Mouse (Mus musculus) small intestine, adult 2 months (tissue): ENCODE data around the gene Bbx.

Experiments
- CTCF ChIP-seq: fragments of 200-500 bp; IDR thresholded peaks from 2 replicates; pipeline ENCODE4 v1.5.1; 2012; ENCODE audit warnings: low read depth, mild to moderate bottlenecking, control low read depth, inconsistent platforms, low read length, moderate library complexity, mixed read lengths; ENCODE audit not compliant: insufficient replicate concordance, insufficient read length; ENCODE audit errors: extremely low read depth
- POLR2A ChIP-seq: fragments of 200-500 bp; IDR thresholded peaks from 2 replicates; pipeline ENCODE4 v1.6.1; 2012; ENCODE audit warnings: low read depth, mild to moderate bottlenecking, control low read depth, inconsistent platforms, low read length, moderate library complexity

- no peak for TF ChIP-seq POLR2A
- TF ChIP-seq CTCF: no peak
Measured at GRCm38 (mm10) chr16:50211231-50211630, 221.0 kb downstream of the Bbx start.
